Mouse (Mus musculus) lung, postnatal 0 days (tissue): Measurements from ENCODE around the gene Arel1.

Experiments
- CTCF ChIP-seq: IDR thresholded peaks from 2 replicates; pipeline ENCODE4 v1.5.1; 2016; ENCODE audit warnings: antibody characterized with exemption, mild to moderate bottlenecking
- EP300 ChIP-seq: IDR thresholded peaks from 2 replicates; pipeline ENCODE4 v1.6.1; 2016; ENCODE audit warnings: antibody characterized with exemption, mild to moderate bottlenecking, control low read depth

DNA sequence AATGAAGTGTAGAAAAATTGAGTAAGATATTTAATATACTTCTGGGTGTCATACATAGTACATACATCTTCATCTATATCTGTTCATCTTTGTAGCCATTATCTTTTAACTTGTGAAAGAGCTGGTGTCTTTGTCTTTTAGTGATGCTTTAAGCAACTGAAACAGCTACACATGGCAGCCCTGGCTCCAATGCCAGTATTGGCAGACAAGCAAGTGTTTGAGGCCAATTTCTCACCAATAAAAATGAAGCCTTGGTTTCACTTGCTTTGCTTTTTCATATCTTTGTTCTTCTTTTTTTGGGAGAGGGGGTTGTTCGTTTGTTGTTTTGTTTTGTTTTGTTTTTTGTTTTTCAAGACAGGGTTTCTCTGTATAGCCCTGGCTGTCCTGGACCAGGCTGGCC is 35.5 kb upstream of the Arel1 start:
- TF ChIP-seq CTCF = no peak
- TF ChIP-seq EP300 = no peak
